Mouse (Mus musculus) left cerebral cortex, adult 18-20 months (tissue): ENCODE data around the gene Rorb. TPM values are rescaled to one million over a fixed set of nuclear protein-coding genes. Genes with fewer than 3 reads are reported as not detected.

Experiments used
- DNase-seq, 2 experiments: peaks; one replicate each; pipeline ENCODE4 v3.0.0; 2021 to 2022; ENCODE audit warnings: low spot score in 2 of 2, mixed read lengths in 1 of 2
- long read RNA-seq, 2 experiments: library from polyadenylated mRNA; stranded (forward); transcript quantifications; one replicate each; pipeline ENCODE4 v2.0.0; 2021
- total RNA-seq, 2 experiments: library from RNA; stranded (reverse); gene quantifications; 2 replicates each; pipeline ENCODE4 v1.2.3; 2021

Gene Rorb
- total RNA-seq, result 10 to 100 TPM; 46.1 to 58.6 TPM
- long read RNA-seq, experiment 1, full-length matches to known transcripts, result 3 of 14 reads
- long read RNA-seq, experiment 1, partial matches to known transcripts, result 0 of 14 reads
- long read RNA-seq, experiment 1, other reads (novel, unspliced or antisense), result 11 of 14 reads
- long read RNA-seq, experiment 2, partial matches to known transcripts, result 0 of 10 reads
- long read RNA-seq, experiment 2, other reads (novel, unspliced or antisense), result 10 of 10 reads

- peak; percentile 85 to 91 for DNase-seq
These were observed at the start of gene Rorb for GRCm38 (mm10) chr19:19110793-19111427. TSS of gene Rorb (minus strand) at chr19:19111196.

GRCm38 (mm10) chr19:19148847-19149246 is 37.9 kb upstream of the Rorb start:
- no peak for DNase-seq

- no peak for DNase-seq
These were observed 33.5 kb upstream of the Rorb start for GRCm38 (mm10) chr19:19144447-19144846.

- no peak for DNase-seq
These were observed 25.9 kb upstream of the Rorb start for GRCm38 (mm10) chr19:19136856-19137255.

GRCm38 (mm10) chr19:19135838-19136237 is 24.8 kb upstream of the Rorb start:
- DNase-seq, result no peak

- peak in 1 of 2 experiments; percentile 19 for DNase-seq
These were observed 11.3 kb upstream of the Rorb start for GRCm38 (mm10) chr19:19122324-19122723.

GRCm38 (mm10) chr19:19112180-19112579 is 1.2 kb upstream of the Rorb start:
- no peak for DNase-seq

- no peak for DNase-seq
These were observed 603 bp upstream of the Rorb start for GRCm38 (mm10) chr19:19111428-19112170.

GRCm38 (mm10) chr19:19110011-19110768 is 806 bp downstream of the Rorb start:
- DNase-seq, result peak; percentile 51 to 53

- peak; percentile 30 to 43 for DNase-seq
These were observed 2.2 kb downstream of the Rorb start for GRCm38 (mm10) chr19:19108596-19109381.

GRCm38 (mm10) chr19:19104581-19104980 is 6.4 kb downstream of the Rorb start:
- DNase-seq, result no peak

- DNase-seq, result no peak
These were observed 13.8 kb downstream of the Rorb start for GRCm38 (mm10) chr19:19097149-19097548.

- no peak for DNase-seq
These were observed 21.6 kb downstream of the Rorb start for GRCm38 (mm10) chr19:19089427-19089826.

- DNase-seq, result no peak
These were observed 33.1 kb downstream of the Rorb start for GRCm38 (mm10) chr19:19077880-19078279.

- DNase-seq, result no peak
These were observed 36.2 kb downstream of the Rorb start for GRCm38 (mm10) chr19:19074756-19075155.

GRCm38 (mm10) chr19:19058710-19059398 is 52.1 kb downstream of the Rorb start:
- no peak for DNase-seq

- DNase-seq, result no peak
These were observed 52.8 kb downstream of the Rorb start for GRCm38 (mm10) chr19:19058201-19058600.

- DNase-seq, result no peak
These were observed 67.9 kb downstream of the Rorb start for GRCm38 (mm10) chr19:19043138-19043537.

- no peak for DNase-seq
These were observed 70.2 kb downstream of the Rorb start for GRCm38 (mm10) chr19:19040800-19041199.
